Mouse (Mus musculus) heart, embryonic 12.5 days (tissue): Measurements from ENCODE around the gene Kcna5. TPM values are rescaled to one million over a fixed set of nuclear protein-coding genes. Genes with fewer than 3 reads are reported as not detected.

Experiments
- ATAC-seq: fragments of 200-750 bp; cut with Nextera tagmentation; 2 replicates; pipeline ENCODE4 v1.8.0; 2017; ENCODE audit warnings: moderate TSS enrichment, moderate library complexity; ENCODE audit not compliant: insufficient number of reproducible peaks, low FRiP score
- H3K27ac ChIP-seq: fragments of 300-500 bp; sonication (generic); 2 replicates; pipeline ENCODE4 v1.5.1; 2016; ENCODE audit warnings: mild to moderate bottlenecking, moderate library complexity; ENCODE audit not compliant: poor library complexity, severe bottlenecking
- H3K27me3 ChIP-seq: fragments of 300-500 bp; sonication (generic); replicated peaks from 2 replicates; pipeline ENCODE4 v1.6.1; 2016; ENCODE audit warnings: mild to moderate bottlenecking, moderate library complexity
- H3K36me3 ChIP-seq: fragments of 300-500 bp; sonication (generic); 2 replicates; pipeline ENCODE4 v1.6.1; 2016; ENCODE audit warnings: mild to moderate bottlenecking, moderate library complexity
- H3K4me1 ChIP-seq: fragments of 300-500 bp; sonication (generic); replicated peaks from 2 replicates; pipeline ENCODE4 v1.6.1; 2016; ENCODE audit warnings: mild to moderate bottlenecking
- H3K4me2 ChIP-seq: fragments of 300-500 bp; sonication (generic); 2 replicates; pipeline ENCODE4 v1.6.1; 2016; ENCODE audit warnings: mild to moderate bottlenecking, moderate library complexity
- H3K4me3 ChIP-seq: fragments of 300-500 bp; sonication (generic); 2 replicates; pipeline ENCODE4 v1.5.1; 2016; ENCODE audit warnings: mild to moderate bottlenecking
- H3K9ac ChIP-seq: fragments of 300-500 bp; sonication (generic); 2 replicates; pipeline ENCODE4 v1.6.1; 2016; ENCODE audit warnings: mild to moderate bottlenecking, moderate library complexity
- H3K9me3 ChIP-seq: fragments of 300-500 bp; sonication (generic); replicated peaks from 2 replicates; pipeline ENCODE4 v1.6.1; 2016; ENCODE audit warnings: mild to moderate bottlenecking, moderate library complexity
- WGBS: fragments of 180-500 bp; shearing (Covaris S2); methylation state at CpG from one replicate; pipeline ENCODE4 v1.1.7; 2016; 5-methylcytosine and 5-hydroxymethylcytosine counted together
- polyA plus RNA-seq: library from polyadenylated mRNA; unstranded; fragments of >200 nt; fragmentation: Nextera tagmentation; extraction: Ambion mirVana; gene quantifications from 2 replicates; pipeline ENCODE4 v1.2.1, GENCODE M21; 2016

Gene Kcna5
- polyA plus RNA-seq, result 7.2 and 9.0 TPM in 2 replicates

DNA sequence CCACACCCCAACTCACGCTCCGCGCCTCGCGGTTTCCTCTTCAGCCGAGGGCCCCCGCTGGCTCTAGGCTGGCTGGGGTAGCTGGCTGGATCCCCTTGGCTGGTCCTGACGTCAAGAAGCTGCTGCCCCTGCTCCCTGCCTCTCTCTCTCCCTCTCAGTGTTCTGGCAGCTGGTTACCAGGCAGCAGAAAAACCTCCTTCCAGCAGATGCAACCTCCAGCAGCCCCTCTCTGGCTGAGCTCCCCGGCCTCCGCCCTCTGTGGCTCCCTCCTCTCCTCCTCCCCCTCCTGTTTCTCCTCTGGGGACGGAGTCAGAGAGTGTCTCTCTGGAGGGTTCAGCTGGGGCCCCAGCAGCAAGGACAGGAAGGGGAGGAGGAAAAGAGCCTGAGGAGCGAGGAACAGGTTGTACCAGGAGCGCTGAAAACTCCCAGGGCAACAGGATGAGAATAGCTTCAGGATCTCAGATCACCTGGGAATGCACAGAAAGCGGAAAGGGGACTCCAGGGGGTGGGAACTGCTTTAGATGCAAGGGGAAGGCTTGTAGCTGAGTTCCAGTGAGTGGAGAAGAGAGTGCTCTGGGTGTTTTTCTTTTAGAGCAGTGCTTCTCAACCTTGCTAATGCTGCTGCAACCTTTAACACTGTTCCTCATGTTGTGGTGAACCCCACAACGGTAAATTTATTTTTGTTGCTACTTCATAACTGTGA lies at the start of gene Kcna5:
Gene Kcna5, minus strand, starts transcription at position 205 of the 703 bp plus-strand sequence.
- Histone ChIP-seq H3K4me2 (peak within 1 kb of the TSS; percentile 78), H3K36me3 (no peaks in the 10 kb centered on the region), H3K9me3 (no peaks in the 10 kb centered on the region), H3K9ac (peak within 1 kb of the TSS; percentile 61), H3K4me1 (peaks cover 44% of the 10 kb centered on the region), H3K4me3 (peak within 1 kb of the TSS; percentile 46), H3K27me3 (peaks cover 18% of the 10 kb centered on the region; the same call in 1 of the 2 replicates), H3K27ac (peak within 1 kb of the TSS; percentile 67)
- 1% methylated on average over 14 of the region's 15 CpGs for WGBS
- ATAC-seq, result peak; percentile 68

GRCm38 (mm10) chr6:126583075-126583474 lies 47.9 kb upstream of the Kcna5 start:
- no peaks in the 10 kb centered on the region for H3K36me3 ChIP-seq
- H3K4me1 ChIP-seq, result 0 out of 2 replicates have a peak, but pooled peaks cover 4% of the 10 kb centered on the region
- peaks cover 6% of the 10 kb centered on the region; the same call in 1 of the 2 replicates for H3K27me3 ChIP-seq
- no peak overlapping the region for H3K4me3 ChIP-seq
- ATAC-seq, result no peak
- no peaks in the 10 kb centered on the region for H3K9me3 ChIP-seq
- 60% methylated on average over 7 of the region's 7 CpGs for WGBS
- H3K9ac ChIP-seq, result no peak overlapping the region
- H3K27ac ChIP-seq, result no peak overlapping the region
- H3K4me2 ChIP-seq, result no peak overlapping the region

DNA sequence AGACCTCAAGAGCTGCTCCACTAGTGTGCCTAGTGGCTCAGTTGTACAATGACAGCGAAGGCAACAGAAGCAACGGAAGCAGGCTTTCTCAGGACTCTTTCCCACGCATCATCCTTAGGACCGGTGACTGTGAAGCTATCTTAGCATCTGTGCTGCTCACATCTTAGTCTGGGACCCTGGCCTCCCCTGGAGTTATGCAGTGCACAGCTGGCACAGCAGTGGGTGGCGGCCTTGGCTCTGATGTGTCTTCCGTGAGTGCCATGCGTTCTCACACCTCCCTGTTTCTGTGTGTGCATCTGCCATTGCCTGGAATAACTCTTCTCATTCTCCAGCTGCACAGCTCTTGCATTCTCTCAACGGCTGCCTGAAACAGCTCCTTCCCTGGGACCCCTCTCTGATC lies 46.4 kb upstream of the Kcna5 start:
- Histone ChIP-seq H3K4me2 (no peak overlapping the region), H3K27me3 (peaks cover 6% of the 10 kb centered on the region; the same call in 1 of the 2 replicates), H3K4me3 (no peak overlapping the region), H3K9me3 (no peaks in the 10 kb centered on the region), H3K9ac (no peak overlapping the region), H3K36me3 (no peaks in the 10 kb centered on the region), H3K27ac (no peak overlapping the region), H3K4me1 (0 out of 2 replicates have a peak, but pooled peaks cover 4% of the 10 kb centered on the region)
- 71% methylated on average over 8 of the region's 8 CpGs for WGBS
- no peak for ATAC-seq

DNA sequence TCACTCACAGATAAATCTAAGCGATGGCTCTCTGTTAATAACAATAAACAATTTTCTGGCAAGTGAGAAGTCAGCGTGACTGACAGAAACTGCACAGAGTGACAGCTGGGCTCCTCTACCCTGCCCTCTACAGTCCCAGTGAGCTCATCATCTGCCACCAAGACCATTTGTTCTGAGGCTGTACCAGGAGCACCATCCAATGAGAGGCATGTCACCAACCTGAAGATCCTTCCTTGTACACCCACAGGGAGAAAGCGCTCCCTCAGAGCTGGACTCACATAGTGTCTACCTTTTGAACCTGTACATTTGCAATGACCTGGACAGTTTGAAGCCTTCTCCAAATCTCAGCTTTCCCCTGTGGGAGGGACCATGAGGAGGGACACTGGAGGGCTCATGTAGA lies 45.4 kb upstream of the Kcna5 start:
- Histone ChIP-seq H3K36me3 (no peaks in the 10 kb centered on the region), H3K4me1 (0 out of 2 replicates have a peak, but pooled peaks cover under 1% of the 10 kb centered on the region), H3K4me3 (no peak overlapping the region), H3K9me3 (no peaks in the 10 kb centered on the region), H3K4me2 (no peak overlapping the region), H3K27ac (no peak overlapping the region), H3K27me3 (peaks cover 3% of the 10 kb centered on the region; the same call in 1 of the 2 replicates), H3K9ac (no peak overlapping the region)
- no peak for ATAC-seq
- WGBS, result 81% methylated on average over 3 of the region's 3 CpGs

GRCm38 (mm10) chr6:126577415-126577814 lies 42.2 kb upstream of the Kcna5 start:
- Histone ChIP-seq H3K9ac (no peak overlapping the region), H3K4me2 (no peak overlapping the region), H3K4me1 (no peaks in the 10 kb centered on the region), H3K9me3 (no peaks in the 10 kb centered on the region), H3K36me3 (no peaks in the 10 kb centered on the region), H3K4me3 (no peak overlapping the region), H3K27ac (no peak overlapping the region), H3K27me3 (peaks cover 3% of the 10 kb centered on the region; the same call in 1 of the 2 replicates)
- WGBS, result 69% methylated on average over 3 of the region's 3 CpGs
- no peak for ATAC-seq

DNA sequence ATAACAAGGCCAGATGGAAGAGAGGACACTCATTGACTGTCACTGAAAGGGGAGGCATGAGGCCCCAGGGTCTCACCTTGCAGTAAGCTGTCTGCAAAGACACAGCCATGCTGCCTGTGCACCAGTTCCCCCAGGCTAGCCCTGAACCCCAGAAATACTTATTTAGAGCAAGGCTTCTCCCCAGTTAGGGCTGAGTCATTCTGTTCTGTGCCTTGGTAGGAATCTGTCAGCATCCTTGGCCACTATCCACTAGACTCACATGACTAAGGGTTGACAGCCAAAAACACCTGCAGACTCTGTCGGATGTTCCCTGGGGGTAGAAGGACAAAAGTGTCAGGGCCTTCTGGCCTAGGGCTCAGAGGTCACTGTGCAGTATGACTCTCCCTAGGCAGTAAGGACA lies 41.4 kb upstream of the Kcna5 start:
- no peak for ATAC-seq

DNA sequence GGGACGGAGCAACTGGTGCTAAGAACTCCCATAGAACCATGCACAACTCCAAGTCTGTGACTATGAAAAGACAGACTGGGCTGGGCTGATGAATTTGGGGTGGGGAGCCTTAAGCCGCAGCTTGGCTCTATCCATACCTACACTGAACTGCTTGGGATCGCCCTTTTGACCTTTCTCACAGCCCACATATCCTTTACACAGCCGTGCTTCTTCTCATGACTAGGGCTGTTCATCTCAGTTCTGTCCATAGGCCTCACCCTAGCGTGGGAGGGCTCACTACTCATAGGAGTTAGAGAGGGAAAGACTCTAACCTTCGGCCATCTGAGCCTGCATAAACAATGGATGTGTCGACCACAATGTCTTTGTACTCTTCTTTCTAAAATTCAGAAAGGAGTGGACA lies 39.6 kb upstream of the Kcna5 start:
- no peak overlapping the region for H3K4me2 ChIP-seq
- ATAC-seq, result no peak
- no peak overlapping the region for H3K4me3 ChIP-seq
- no peak overlapping the region for H3K9ac ChIP-seq
- no peaks in the 10 kb centered on the region for H3K4me1 ChIP-seq
- H3K9me3 ChIP-seq, result no peaks in the 10 kb centered on the region
- 78% methylated on average over 7 of the region's 7 CpGs for WGBS
- no peak overlapping the region for H3K27ac ChIP-seq
- H3K36me3 ChIP-seq, result no peaks in the 10 kb centered on the region
- H3K27me3 ChIP-seq, result 0 out of 2 replicates have a peak, but pooled peaks cover 3% of the 10 kb centered on the region

More for the DNA sequence above, 41.4 kb upstream of the Kcna5 start:
- Histone ChIP-seq H3K4me3 (no peak overlapping the region), H3K9me3 (no peaks in the 10 kb centered on the region), H3K4me1 (no peaks in the 10 kb centered on the region), H3K9ac (no peak overlapping the region), H3K36me3 (no peaks in the 10 kb centered on the region), H3K27ac (no peak overlapping the region), H3K27me3 (peaks cover 3% of the 10 kb centered on the region; the same call in 1 of the 2 replicates), H3K4me2 (no peak overlapping the region)
- WGBS, result 73% methylated on average over 1 of the region's 1 CpGs

GRCm38 (mm10) chr6:126573021-126573420 lies 37.8 kb upstream of the Kcna5 start:
- ATAC-seq, result no peak
- H3K9me3 ChIP-seq, result no peaks in the 10 kb centered on the region
- H3K4me3 ChIP-seq, result no peak overlapping the region
- WGBS, result 78% methylated on average over 5 of the region's 5 CpGs
- H3K27me3 ChIP-seq, result peaks cover 5% of the 10 kb centered on the region; the same call in 1 of the 2 replicates
- no peak overlapping the region for H3K9ac ChIP-seq
- no peak overlapping the region for H3K27ac ChIP-seq
- H3K4me2 ChIP-seq, result no peak overlapping the region
- no peaks in the 10 kb centered on the region for H3K36me3 ChIP-seq
- no peaks in the 10 kb centered on the region for H3K4me1 ChIP-seq

DNA sequence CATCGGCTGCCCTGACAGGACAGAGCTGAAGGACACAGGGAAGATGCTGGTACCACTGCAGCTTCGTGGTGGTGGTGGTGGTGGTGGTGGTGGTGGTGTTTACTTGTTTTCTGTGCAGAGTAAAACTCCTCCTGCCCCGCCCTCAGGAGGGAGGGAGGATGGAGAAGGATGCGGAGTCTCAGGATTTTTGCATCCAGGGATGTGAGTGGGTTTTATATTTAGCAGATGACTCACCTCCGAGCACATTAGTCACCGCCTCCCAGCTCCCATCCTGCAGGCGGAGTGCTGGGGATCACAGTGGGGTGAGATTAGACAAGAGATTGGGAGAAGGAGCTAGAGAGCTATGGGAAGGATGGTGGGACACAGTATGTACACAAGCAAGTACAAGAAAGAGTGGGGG lies 34.6 kb upstream of the Kcna5 start:
- Histone ChIP-seq H3K9me3 (no peaks in the 10 kb centered on the region), H3K9ac (no peak overlapping the region), H3K4me1 (no peaks in the 10 kb centered on the region), H3K27ac (no peak overlapping the region), H3K36me3 (no peaks in the 10 kb centered on the region), H3K4me3 (no peak overlapping the region), H3K4me2 (no peak overlapping the region), H3K27me3 (peaks cover 5% of the 10 kb centered on the region; the same call in 1 of the 2 replicates)
- ATAC-seq, result no peak
- 53% methylated on average over 7 of the region's 7 CpGs for WGBS

- H3K4me3 ChIP-seq, result no peak overlapping the region
- H3K27me3 ChIP-seq, result peaks cover 5% of the 10 kb centered on the region; the same call in 1 of the 2 replicates
- no peak overlapping the region for H3K27ac ChIP-seq
- no peaks in the 10 kb centered on the region for H3K4me1 ChIP-seq
- ATAC-seq, result no peak
- H3K9me3 ChIP-seq, result no peaks in the 10 kb centered on the region
- no peaks in the 10 kb centered on the region for H3K36me3 ChIP-seq
- WGBS, result 76% methylated on average over 14 of the region's 14 CpGs
- no peak overlapping the region for H3K4me2 ChIP-seq
- no peak overlapping the region for H3K9ac ChIP-seq
These were observed 33.0 kb upstream of the Kcna5 start for GRCm38 (mm10) chr6:126568046-126568830.

GRCm38 (mm10) chr6:126567326-126567725 lies 32.1 kb upstream of the Kcna5 start:
- no peak overlapping the region for H3K9ac ChIP-seq
- H3K27me3 ChIP-seq, result peaks cover 5% of the 10 kb centered on the region; the same call in 1 of the 2 replicates
- no peak overlapping the region for H3K4me3 ChIP-seq
- no peak for ATAC-seq
- no peaks in the 10 kb centered on the region for H3K36me3 ChIP-seq
- H3K9me3 ChIP-seq, result no peaks in the 10 kb centered on the region
- no peaks in the 10 kb centered on the region for H3K4me1 ChIP-seq
- no peak overlapping the region for H3K27ac ChIP-seq
- no peak overlapping the region for H3K4me2 ChIP-seq
- WGBS, result 85% methylated on average over 9 of the region's 9 CpGs
